Mouse (Mus musculus): Measurements from ENCODE around the gene Dnm1.

Gene Dnm1

DNA sequence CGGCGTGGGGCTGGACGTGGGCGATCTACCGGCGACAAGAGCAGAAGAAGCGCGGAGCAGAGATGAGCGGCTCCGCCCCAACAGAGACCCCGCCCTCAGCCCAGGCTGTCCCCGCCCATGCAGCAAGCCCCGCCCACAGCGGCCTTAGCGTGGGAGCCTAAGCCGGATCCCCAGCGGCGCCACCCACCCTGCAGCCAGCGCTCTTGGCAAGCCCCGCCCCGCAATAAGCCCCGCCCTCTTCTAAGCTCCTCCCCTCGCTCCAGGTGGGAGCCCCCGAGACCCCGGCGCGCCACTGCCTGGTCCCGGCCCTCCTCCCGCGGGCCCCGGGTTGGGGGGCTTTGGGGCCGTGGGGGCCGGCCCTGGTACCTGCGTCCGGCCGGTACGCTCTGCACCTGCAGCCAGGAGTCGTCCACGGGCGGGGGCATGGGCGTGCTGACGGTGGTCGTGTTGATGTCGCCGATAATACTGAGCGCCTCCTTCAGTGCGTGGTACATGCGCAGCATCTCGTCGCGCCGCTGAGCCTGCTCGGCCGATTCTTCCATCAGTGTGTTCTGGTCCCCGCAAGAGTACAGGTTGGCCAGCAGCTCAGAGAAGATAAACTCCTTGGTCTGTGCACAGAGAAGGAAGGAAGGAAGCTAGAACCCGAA lies 40.7 kb downstream of the Dnm1 start:
- CTCF ChIA-PET, result interaction anchor here (0.5 to 2.1 kb wide), 41 partner anchors 8 to 1008 kb away, joined by 3 to 23 read pairs (median 4); partner anchors contain the start of genes Golga2 (in 2 of the 4), Swi5 (in 2 of the 4), 1110008P14Rik (in 1 of the 4) and Abl1 (in 1 of the 4)

DNA sequence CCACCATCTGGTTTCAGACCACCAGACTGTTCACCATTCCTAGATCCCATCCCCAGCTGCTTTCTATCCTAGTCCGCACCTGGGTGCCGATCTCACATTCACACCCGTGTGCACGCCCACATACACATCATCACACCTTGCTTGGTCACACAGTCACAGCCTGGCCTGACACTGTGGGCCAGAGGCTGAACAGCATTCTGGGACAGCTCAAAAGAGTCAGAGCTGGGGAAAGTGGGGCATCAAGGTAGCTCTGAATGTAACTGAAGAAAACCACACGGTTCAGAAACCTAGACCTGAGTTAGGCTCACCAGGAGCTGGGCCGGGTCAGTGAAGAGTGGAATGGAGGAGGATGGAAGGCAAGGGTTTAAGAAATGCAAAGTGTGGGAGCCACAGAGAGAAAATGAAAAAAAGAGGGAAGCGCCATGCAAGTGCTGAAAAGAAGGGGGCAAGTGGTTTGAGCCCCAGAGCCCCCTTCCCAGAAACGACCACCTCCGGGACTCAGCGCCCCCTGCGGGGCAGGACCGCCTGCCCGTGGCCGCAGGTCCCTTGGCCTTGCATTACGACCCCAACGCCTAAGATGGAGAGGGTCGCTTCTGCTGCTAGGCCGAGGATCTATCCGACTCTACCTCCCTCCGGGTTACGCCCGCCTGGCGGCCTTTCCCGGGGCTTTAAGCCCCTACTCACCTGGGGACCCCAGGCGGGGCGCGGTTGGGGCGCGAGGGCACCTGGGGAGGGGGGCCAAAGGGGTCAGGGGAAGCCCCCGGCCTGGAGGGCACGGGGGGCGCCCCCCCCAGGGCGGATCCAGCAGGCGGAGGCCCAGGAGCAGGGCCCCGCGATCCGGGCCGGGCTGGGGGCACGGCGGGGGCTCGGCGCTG lies 41.5 kb downstream of the Dnm1 start:
- ChIA-PET CTCF (interaction anchor here (0.5 to 2.1 kb wide), 25 partner anchors 7 to 601 kb away, joined by 3 to 23 read pairs (median 5); partner anchors contain the start of genes Golga2 (in 2 of the 4), Swi5 (in 2 of the 4) and 1110008P14Rik (in 1 of the 4)), POLR2A (interaction anchor here in 3 of 4 experiments (0.6 to 2.2 kb wide), 22 partner anchors 17 to 371 kb away, joined by 3 to 10 read pairs (median 4); partner anchors contain the start of genes Swi5 (in 2 of the 3), 1110008P14Rik (in 1 of the 3), Golga2 (in 1 of the 3) and Slc25a25 (in 1 of the 3))

More for the DNA sequence above, 40.7 kb downstream of the Dnm1 start:
- POLR2A ChIA-PET, result interaction anchor here (0.5 to 3.6 kb wide), 40 partner anchors 8 to 582 kb away, joined by 3 to 14 read pairs (median 4); partner anchors contain the start of genes Swi5 (in 2 of the 4), 1110008P14Rik (in 1 of the 4), Golga2 (in 1 of the 4) and Slc25a25 (in 1 of the 4)

DNA sequence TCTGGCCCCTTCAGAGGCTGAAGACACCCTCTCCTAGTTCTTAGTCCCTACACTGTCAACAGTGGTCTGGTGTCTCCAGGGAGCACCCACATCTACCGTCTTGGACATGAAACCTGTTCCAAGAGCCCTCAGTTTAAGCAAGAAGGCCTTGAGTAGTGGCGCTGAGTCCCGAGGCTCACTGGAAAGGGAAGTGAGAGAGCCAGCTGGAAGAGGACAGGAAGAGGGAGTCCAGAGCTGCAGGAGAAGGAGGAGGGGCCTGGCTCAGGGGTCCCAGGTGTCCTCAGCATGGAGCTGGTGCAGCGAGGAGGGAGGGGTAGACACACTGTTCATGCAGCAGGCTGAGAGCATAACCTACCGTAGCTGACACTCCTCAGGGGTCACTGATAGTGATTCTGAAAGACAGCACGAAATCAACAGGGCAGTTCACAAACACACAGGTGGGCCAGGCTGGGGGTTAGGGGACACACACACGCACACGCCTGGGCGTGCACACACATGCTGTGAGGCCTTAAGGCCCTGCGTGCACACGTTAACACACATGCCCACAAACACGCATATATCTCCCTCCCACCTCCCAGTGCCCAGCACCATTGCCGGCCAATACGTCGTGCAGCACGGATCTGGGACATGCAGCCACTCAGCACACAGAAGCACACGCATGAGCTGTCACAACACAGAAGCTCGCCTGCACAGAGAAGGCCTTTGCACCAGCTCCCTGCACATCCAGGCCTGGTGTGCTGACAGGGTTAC lies 42.9 kb downstream of the Dnm1 start:
- ChIA-PET CTCF (interaction anchor here in 3 of 4 experiments (0.7 to 2.1 kb wide), 4 partner anchors 21 to 176 kb away, joined by 3 to 5 read pairs (median 4); no protein-coding TSS in a partner anchor), POLR2A (interaction anchor here in 3 of 4 experiments (0.6 to 1.9 kb wide), 6 partner anchors 22 to 1504 kb away, joined by 3 to 4 read pairs (median 4); partner anchors contain the start of gene Swi5 (in 1 of the 3))

DNA sequence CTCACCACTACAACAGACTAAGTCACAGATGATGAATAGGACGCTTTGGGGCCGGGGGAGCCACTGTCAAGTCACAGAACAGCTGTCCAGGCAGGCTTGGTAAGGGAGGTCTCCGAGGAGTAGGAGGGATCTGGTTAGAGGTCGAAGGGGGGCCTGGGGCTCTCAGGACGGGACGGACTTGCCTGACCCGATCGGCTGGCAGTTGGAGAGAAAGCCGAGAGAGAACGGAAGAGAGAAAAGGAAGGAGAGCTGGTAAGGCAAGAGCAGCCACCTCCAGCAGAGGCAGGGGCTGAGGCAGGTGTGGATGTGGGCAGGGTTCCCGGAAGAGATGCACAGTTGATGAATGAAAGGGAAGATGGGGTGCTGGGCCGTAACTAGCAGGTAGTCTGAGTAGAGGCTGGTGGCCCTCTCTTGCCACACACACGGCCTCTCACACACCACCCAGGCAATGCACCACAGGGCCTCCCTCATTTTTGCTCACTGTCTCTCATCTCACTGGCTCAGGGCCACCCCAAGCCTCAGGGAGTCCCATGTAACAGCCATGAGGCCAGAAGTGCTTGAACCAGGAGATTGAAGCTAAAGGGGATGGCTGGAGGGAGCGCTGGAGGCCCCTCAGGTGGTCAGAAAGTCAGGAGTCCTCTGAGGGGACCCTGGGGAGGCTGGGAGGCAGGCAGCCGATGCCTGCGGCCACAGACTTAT lies 44.1 kb downstream of the Dnm1 start:
- ChIA-PET CTCF (interaction anchor here (0.6 to 2.1 kb wide), 19 partner anchors 12 to 667 kb away, joined by 3 to 11 read pairs (median 5); partner anchors contain the start of genes Swi5 (in 3 of the 4), 1110008P14Rik (in 2 of the 4) and Golga2 (in 2 of the 4)), POLR2A (interaction anchor here in 2 of 4 experiments (1.0 to 1.3 kb wide), 2 partner anchors 16 to 171 kb away, joined by 3 to 4 read pairs; no protein-coding TSS in a partner anchor)

DNA sequence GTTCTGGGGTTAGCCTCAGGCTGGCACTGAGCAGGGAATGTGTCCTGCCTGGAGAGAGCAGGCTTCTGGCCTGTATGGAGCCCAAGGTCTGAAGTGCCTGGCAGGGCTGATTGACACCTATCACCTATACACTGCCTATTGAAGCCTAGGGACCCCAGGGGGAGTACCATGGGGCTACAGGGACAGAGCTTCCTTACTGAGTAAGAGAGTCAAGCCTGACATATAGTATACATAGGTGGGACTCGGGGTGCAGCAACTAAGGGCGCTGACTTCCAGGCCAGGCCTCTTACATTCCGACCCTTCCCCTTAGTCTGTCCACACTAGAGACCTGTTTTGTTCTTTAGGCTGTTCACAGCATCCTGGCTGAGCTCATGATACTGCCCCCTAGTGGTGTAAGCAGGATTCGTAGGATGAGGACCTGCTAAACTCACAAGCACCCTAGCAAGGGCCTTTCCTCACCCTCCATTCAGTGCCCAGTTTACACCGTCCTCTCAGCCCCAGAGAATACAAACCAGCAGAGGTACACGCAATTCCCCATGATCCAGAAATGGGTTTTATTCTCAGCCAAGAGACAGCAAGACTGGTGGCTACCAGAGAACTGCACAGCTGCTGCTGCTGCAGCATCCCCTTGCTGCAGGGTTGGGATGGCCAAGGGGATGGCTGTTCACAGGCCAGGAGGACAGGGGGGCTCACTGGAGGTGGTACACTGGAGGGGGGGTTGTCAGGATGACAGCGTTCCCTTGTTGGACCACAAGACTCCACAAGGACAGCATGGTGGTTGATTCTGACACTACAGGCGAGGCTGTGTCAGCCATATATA lies 45.0 kb downstream of the Dnm1 start:
- POLR2A ChIA-PET, result interaction anchor here in 3 of 4 experiments (0.6 to 1.8 kb wide), 12 partner anchors 13 to 171 kb away, joined by 3 to 9 read pairs (median 4); partner anchors contain the start of gene Swi5 (in 1 of the 3)
- CTCF ChIA-PET, result interaction anchor here (0.5 to 2.1 kb wide), 83 partner anchors 9 to 560 kb away, joined by 3 to 18 read pairs (median 3); partner anchors contain the start of genes Swi5 (in 3 of the 4), 1110008P14Rik (in 2 of the 4), Dnm1 (in 2 of the 4) and Golga2 (in 2 of the 4)

DNA sequence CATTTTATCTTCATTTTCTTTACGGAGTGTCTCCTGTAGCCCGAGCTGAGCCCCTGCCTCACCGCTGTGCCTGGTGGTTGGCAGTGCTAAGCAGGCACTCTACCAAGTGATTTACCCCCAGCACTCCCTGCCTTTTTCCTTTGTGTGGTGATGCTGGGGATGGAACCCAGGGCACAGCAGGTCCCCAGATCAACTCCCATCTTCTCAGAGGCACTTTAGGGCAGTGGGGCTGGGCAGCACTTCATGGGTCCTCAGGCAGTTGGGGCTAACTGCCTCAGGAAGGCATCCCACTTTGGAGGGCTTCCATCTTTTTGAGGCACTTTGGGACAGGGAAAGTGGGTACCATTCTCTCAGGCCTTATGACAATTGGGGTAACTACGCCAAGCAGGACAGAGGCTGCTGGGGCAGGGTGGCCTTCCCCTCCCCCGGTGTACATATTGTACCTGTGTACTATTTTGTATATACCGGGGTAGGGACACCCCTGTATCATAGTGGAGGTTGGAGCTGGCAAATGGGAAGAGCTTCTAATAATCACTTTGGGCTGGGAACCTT lies 45.8 kb downstream of the Dnm1 start:
- ChIA-PET CTCF (interaction anchor here (0.6 to 2.1 kb wide), 48 partner anchors 9 to 382 kb away, joined by 3 to 18 read pairs (median 4); partner anchors contain the start of genes 1110008P14Rik (in 1 of the 4), Ciz1 (in 1 of the 4), Dnm1 (in 1 of the 4) and Pip5kl1 (in 1 of the 4)), POLR2A (interaction anchor here in 2 of 4 experiments (0.7 to 1.8 kb wide), 6 partner anchors 12 to 170 kb away, joined by 3 to 9 read pairs (median 4); partner anchors contain the start of gene Swi5 (in 1 of the 2))

DNA sequence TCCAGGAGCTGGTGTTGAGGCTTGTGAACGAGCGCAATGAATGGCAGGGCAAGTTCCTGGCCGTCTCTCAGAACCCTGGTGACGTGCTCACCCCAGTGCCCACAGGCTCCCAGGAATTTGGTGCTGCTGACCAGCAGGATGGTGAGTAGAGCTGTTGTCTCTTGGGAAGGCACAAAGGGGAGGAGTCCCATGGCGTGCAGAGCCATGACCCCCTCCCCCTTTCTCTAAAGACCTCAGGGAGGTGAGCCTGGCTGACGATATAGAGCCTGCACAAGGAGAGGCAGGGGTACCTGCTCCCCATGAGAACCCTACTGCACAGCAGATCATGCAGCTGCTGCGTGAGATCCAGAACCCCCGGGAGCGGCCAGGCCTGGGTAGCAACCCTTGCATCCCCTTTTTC lies 47.0 kb downstream of the Dnm1 start:
- CTCF ChIA-PET, result interaction anchor here in 3 of 4 experiments (0.6 to 3.0 kb wide), 6 partner anchors 12 to 109 kb away, joined by 3 to 17 read pairs (median 6); no protein-coding TSS in a partner anchor
- POLR2A ChIA-PET, result interaction anchor here in 2 of 4 experiments (0.6 to 1.2 kb wide), 3 partner anchors 19 to 1226 kb away, joined by 3 to 4 read pairs (median 3); partner anchors contain the start of genes Golga2 (in 1 of the 2) and Swi5 (in 1 of the 2)

DNA sequence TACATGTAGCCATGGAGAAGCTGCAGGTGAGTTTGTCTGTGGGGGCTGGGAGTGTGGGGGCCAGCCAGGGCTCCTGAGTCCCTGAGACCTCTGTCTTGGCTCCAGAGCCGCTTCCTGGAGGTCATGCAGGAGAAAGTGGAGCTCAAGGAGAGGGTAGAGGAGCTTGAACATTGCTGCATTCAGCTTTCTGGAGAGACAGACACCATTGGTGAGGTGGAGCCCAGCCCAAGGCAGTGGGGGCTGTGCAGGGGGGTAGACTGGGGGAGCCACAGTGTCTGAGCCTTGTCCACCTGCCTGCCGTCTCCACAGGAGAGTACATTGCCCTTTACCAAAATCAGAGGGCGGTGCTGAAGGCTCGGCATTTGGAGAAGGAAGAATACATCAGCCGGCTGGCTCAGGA lies 47.5 kb downstream of the Dnm1 start:
- CTCF ChIA-PET, result interaction anchor here in 3 of 4 experiments (0.6 to 3.0 kb wide), 9 partner anchors 13 to 261 kb away, joined by 3 to 17 read pairs (median 6); no protein-coding TSS in a partner anchor
- POLR2A ChIA-PET, result interaction anchor here in 2 of 4 experiments (0.6 to 1.9 kb wide), 4 partner anchors 14 to 1226 kb away, joined by 3 to 8 read pairs (median 4); partner anchors contain the start of gene Swi5 (in 1 of the 2)

DNA sequence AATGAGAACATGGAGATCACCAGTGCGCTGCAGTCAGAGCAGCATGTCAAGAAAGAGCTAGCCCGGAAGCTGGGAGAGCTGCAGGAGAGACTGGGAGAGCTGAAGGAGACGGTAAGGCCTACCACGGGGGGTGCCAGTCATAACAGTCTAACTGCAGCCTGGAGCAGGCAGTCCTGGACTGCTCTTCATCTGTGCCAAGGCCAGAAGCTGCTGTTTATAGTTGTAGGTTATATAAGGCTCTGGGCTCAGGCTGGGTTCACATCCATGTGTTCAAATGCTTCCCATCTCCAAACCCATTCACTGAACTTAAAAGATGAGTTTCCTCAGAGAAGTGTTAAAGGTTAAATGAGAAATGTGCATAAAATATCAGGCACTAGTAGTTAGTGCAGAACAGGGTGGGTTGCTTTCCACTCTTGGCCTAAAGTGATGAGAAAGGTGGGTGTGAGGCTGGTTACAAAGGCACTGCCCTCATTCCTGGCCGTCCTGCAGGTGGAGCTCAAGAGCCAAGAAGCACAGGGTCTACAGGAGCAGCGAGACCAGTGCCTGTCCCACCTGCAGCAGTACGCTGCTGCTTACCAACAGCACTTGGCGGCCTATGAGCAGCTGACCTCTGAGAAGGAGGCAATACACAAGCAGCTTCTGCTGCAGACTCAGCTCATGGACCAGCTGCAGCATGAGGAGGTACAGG lies 48.8 kb downstream of the Dnm1 start:
- ChIA-PET POLR2A (interaction anchor here in 3 of 4 experiments (0.6 to 2.5 kb wide), 19 partner anchors 8 to 220 kb away, joined by 3 to 14 read pairs (median 4); partner anchors contain the start of genes Swi5 (in 3 of the 3) and Golga2 (in 2 of the 3)), CTCF (interaction anchor here (0.5 to 3.4 kb wide), 70 partner anchors 8 to 1067 kb away, joined by 3 to 26 read pairs (median 4); partner anchors contain the start of genes Swi5 (in 3 of the 4), Golga2 (in 2 of the 4), Ciz1 (in 1 of the 4) and Dpm2 (in 1 of the 4))

DNA sequence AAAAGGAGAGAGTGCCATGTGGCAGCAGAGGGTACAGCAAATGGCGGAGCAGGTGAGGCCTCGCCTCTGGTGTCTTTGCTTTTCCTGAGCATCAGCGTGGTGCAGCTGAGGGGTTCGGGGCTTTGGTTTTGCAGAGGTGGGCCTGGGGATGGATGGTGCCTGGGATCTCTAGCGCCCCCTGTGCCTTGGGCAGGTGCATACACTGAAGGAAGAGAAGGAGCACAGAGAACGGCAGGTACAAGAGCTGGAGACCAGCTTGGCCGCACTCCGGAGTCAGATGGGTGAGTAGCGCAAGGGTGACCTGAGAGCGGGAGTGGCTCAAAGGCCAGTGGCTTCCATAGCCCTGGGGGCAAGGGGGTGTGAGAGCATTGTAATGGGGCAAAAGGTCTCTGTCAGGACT lies 50.2 kb downstream of the Dnm1 start:
- ChIA-PET POLR2A (interaction anchor here in 2 of 4 experiments (0.9 to 2.5 kb wide), 9 partner anchors 11 to 325 kb away, joined by 3 to 14 read pairs (median 4); partner anchors contain the start of gene Swi5 (in 1 of the 2)), CTCF (interaction anchor here (0.6 to 3.4 kb wide), 21 partner anchors 9 to 338 kb away, joined by 3 to 26 read pairs (median 8); partner anchors contain the start of genes Swi5 (in 2 of the 4), Ciz1 (in 1 of the 4) and Golga2 (in 1 of the 4))

DNA sequence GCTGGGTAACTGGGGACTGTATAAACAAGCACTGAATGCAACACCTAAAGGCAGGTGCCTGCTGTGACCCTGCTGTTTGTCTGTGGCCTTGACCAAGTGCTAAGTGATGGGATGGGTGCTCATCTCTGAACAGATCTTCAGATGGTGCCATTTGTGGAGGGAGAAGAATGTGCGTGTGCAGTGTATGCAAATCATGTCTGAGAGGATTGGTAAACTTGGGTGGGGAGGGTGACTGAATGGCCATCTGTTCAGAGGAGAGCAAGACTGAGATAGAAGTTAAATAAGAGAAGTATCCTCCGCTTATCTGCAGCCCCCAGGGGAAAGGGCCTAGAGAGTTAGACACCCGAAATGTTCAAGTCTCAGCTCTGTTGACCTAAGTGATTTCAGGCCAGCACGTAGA lies 53.7 kb downstream of the Dnm1 start:
- POLR2A ChIA-PET, result interaction anchor here in 3 of 4 experiments (0.6 to 2.1 kb wide), 5 partner anchors 9 to 13 kb away, joined by 3 to 11 read pairs (median 4); partner anchors contain the start of genes Golga2 (in 2 of the 3) and Swi5 (in 2 of the 3)
- CTCF ChIA-PET, result interaction anchor here in 1 of 4 experiments (1.2 kb wide), 1 partner anchor 105 kb away, joined by 3 read pairs; no protein-coding TSS in a partner anchor

DNA sequence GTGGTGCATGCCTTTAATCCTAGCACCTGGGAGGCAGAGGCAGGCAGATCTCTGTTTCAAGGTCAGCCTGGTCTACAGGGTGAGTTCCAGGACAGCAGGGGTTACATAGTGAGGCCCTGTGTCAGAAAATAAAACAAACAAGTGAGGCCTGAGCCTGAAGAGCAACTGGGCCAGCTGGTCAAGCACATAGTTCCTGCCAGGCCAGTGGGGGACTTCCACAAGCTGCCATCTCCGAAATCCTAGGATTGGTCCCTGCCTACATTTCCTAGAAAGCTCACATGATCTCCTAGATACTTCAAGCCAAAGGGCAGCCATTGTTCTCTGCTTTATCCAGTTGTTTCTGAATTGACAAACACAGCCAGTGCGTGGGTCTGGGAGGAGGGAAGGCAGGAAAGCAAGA lies 57.3 kb downstream of the Dnm1 start:
- POLR2A ChIA-PET, result interaction anchor here in 3 of 4 experiments (0.9 to 2.4 kb wide), 4 partner anchors 8 to 31 kb away, joined by 3 to 7 read pairs (median 6); no protein-coding TSS in a partner anchor
- CTCF ChIA-PET, result interaction anchor here (0.6 to 3.5 kb wide), 8 partner anchors 8 to 103 kb away, joined by 3 to 18 read pairs (median 5); no protein-coding TSS in a partner anchor

DNA sequence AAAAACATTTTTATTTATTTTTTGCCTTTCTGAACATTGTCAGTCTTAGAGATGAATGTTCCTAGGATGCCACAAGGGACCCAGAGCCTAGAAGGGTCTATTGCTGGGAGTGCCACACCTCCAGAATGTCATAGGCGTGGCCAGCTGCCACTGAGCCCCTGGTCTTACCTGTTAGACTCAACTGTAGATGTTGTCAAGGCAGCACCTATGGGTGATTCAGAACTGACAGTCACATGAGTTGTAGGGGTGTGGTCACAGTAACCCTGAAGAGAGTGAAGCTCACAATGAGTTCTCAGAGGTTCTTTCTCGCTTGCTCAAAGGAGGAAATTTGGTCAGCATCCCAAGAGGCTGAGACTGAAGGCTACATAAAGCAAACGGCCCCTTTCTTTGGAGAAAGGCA lies 57.9 kb downstream of the Dnm1 start:
- CTCF ChIA-PET, result interaction anchor here (0.8 to 3.5 kb wide), 6 partner anchors 9 to 13 kb away, joined by 3 to 18 read pairs (median 5); no protein-coding TSS in a partner anchor
- POLR2A ChIA-PET, result interaction anchor here in 3 of 4 experiments (0.9 to 2.4 kb wide), 6 partner anchors 9 to 120 kb away, joined by 3 to 7 read pairs (median 4); no protein-coding TSS in a partner anchor

All from embryonic stem cell, embryonic (primary cell).